Mouse (Mus musculus) ES-E14 (cell line): Measurements from ENCODE around the gene Ell. TPM values are rescaled to one million over a fixed set of nuclear protein-coding genes. Genes with fewer than 3 reads are reported as not detected.
A peak's percentile ranks its signal among the peaks of the same experiment; 100 is the strongest.

Experiments
- DNase-seq: peaks from one replicate; pipeline ENCODE4 v3.0.0-alpha.2; 2013; ENCODE audit warnings: low read depth, low spot score
- H3K27ac ChIP-seq: 2 replicates; pipeline ENCODE4 v1.5.1; 2012; ENCODE audit warnings: low read depth, mild to moderate bottlenecking, low read length, moderate library complexity, mixed read lengths; ENCODE audit not compliant: poor library complexity, insufficient read depth, severe bottlenecking
- H3K36me3 ChIP-seq: 2 replicates; pipeline ENCODE4 v1.6.1; 2012; ENCODE audit warnings: mild to moderate bottlenecking, low read length, moderate library complexity, mixed read lengths; ENCODE audit not compliant: control insufficient read depth, poor library complexity, insufficient read depth, severe bottlenecking
- H3K4me1 ChIP-seq, 2 experiments: fragments of 150-350 bp in 1 of 2; sonication (generic) in 1 of 2; 2 replicates each; pipeline ENCODE4 v1.6.1; 2012; ENCODE audit warnings: low read length in 2 of 2, mild to moderate bottlenecking in 1 of 2, mixed read lengths in 1 of 2; ENCODE audit not compliant: control insufficient read depth in 2 of 2, insufficient read depth in 2 of 2, poor library complexity in 1 of 2
- H3K4me3 ChIP-seq, 2 experiments: fragments of 150-350 bp in 1 of 2; sonication (generic) in 1 of 2; 2 replicates each; pipeline ENCODE4 v1.5.1; 2012; ENCODE audit warnings: low read length in 2 of 2, low read depth in 1 of 2, mild to moderate bottlenecking in 1 of 2, mixed read lengths in 1 of 2; ENCODE audit not compliant: insufficient read depth in 1 of 2, poor library complexity in 1 of 2, severe bottlenecking in 1 of 2
- H3K9ac ChIP-seq: 2 replicates; pipeline ENCODE4 v1.6.1; 2012; ENCODE audit warnings: low read depth, mild to moderate bottlenecking, low read length, mixed read lengths; ENCODE audit not compliant: poor library complexity, insufficient read depth, severe bottlenecking
- H3K9me3 ChIP-seq: fragments of 150-350 bp; sonication (generic); 2 replicates; pipeline ENCODE4 v1.6.1; 2012; ENCODE audit warnings: low read depth, mild to moderate bottlenecking, low read length; ENCODE audit not compliant: control insufficient read depth, insufficient read depth
- CHD2 ChIP-seq: IDR thresholded peaks from 2 replicates; pipeline ENCODE4 v1.6.1; 2014; ENCODE audit warnings: mild to moderate bottlenecking, low read depth, low read length, inconsistent platforms
- HCFC1 ChIP-seq: IDR thresholded peaks from 2 replicates; pipeline ENCODE4 v1.6.1; 2012; ENCODE audit warnings: low read length, inconsistent platforms, borderline replicate concordance; ENCODE audit not compliant: insufficient read depth
- MAFK ChIP-seq: IDR thresholded peaks from 2 replicates; pipeline ENCODE4 v1.6.1; 2014; ENCODE audit warnings: mild to moderate bottlenecking, low read depth, low read length, inconsistent platforms; ENCODE audit not compliant: insufficient read depth
- ZC3H11A ChIP-seq: IDR thresholded peaks from 2 replicates; pipeline ENCODE4 v1.6.1; 2012; ENCODE audit warnings: low read depth, mild to moderate bottlenecking, inconsistent platforms, low read length, borderline replicate concordance
- ZNF384 ChIP-seq: IDR thresholded peaks from 2 replicates; pipeline ENCODE4 v1.6.1; 2012; ENCODE audit warnings: low read depth, low read length, inconsistent platforms
- in situ Hi-C, 2 experiments: fragments of 600-800 bp; cut with MboI; formaldehyde crosslinking; loops; one replicate each; pipeline ENCODE4 v1.15.1; 2025; ENCODE audit warnings: low sequenced_read_pairs in 2 of 2, inconsistent platforms in 1 of 2; ENCODE audit not compliant: unreplicated experiment in 2 of 2
- total RNA-seq: library from RNA; depleted of rRNA; stranded (reverse); fragments of 300-350 nt; gene quantifications from 2 replicates; pipeline ENCODE4 v1.2.3, GENCODE M21; 2012

Ell gene
- total RNA-seq, 1 experiment, result 15.8 TPM

GRCm38 (mm10) chr8:70600473-70601270 lies 61.4 kb downstream of the Ell start:
- in situ Hi-C loops, result no loop called here
- no peak overlapping the region for H3K9ac ChIP-seq
- no peak for DNase-seq

DNA sequence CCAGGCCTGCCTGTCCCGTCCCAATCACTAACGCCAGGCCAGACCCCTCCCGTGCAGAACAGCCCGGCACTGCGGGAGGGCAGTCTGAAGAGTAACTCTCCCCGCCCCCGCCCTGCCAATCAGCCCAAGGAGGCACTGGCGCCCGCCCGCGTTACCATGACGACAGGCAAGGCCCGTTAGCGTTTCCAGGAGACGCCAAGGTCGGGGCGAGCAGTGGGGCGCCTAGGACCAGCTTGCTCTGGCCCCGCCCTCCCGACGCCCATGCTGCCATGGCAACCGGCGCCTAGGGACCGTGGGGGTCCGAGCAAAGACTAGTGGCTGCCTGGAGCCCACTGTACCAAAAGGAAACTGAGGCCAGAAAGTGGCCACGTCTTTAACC lies 62.0 kb downstream of the Ell start:
- H3K4me3 ChIP-seq, result no peak overlapping the region
- H3K9me3 ChIP-seq, result no peaks in the 10 kb centered on the region
- peaks cover 37% of the 10 kb centered on the region for H3K36me3 ChIP-seq
- no peak overlapping the region for H3K27ac ChIP-seq
- H3K9ac ChIP-seq, result no peak overlapping the region
- H3K4me1 ChIP-seq, result peaks cover 0 to 39% of the 10 kb centered on the region in 2 experiments; a peak in 2 of 4 replicates
- DNase-seq, result no peak
- TF ChIP-seq HCFC1 (no peak), ZNF384 (no peak), CHD2 (no peak), ZC3H11A (no peak), MAFK (no peak)
- in situ Hi-C loops, result no loop called here

More at GRCm38 (mm10) chr8:70600473-70601270, 61.4 kb downstream of the Ell start:
- H3K4me1 ChIP-seq, result peaks cover 0 to 44% of the 10 kb centered on the region in 2 experiments; a peak in 2 of 4 replicates
- peaks cover 43% of the 10 kb centered on the region for H3K36me3 ChIP-seq
- no peak overlapping the region for H3K27ac ChIP-seq
- no peak overlapping the region for H3K4me3 ChIP-seq
- no peaks in the 10 kb centered on the region for H3K9me3 ChIP-seq
- TF ChIP-seq ZNF384, result no peak
- TF ChIP-seq CHD2, result no peak
- TF ChIP-seq ZC3H11A, result no peak
- no peak for TF ChIP-seq HCFC1
- no peak for TF ChIP-seq MAFK

- DNase-seq, result no peak
- H3K36me3 ChIP-seq, result peaks cover 28% of the 10 kb centered on the region
- peak overlapping the region; percentile 28; the same call in 1 of the 2 replicates for H3K9ac ChIP-seq
- H3K4me1 ChIP-seq, result peaks cover 0 to 43% of the 10 kb centered on the region in 2 experiments; a peak in 2 of 4 replicates
- in situ Hi-C loops, result no loop called here
- peak overlapping the region; percentile 47; the same call in 1 of the 2 replicates for H3K27ac ChIP-seq
- no peak overlapping the region for H3K4me3 ChIP-seq
- no peak for TF ChIP-seq HCFC1
- TF ChIP-seq ZC3H11A, result no peak
- no peaks in the 10 kb centered on the region for H3K9me3 ChIP-seq
Observed at GRCm38 (mm10) chr8:70602139-70602811, 63.0 kb downstream of the Ell start.

DNA sequence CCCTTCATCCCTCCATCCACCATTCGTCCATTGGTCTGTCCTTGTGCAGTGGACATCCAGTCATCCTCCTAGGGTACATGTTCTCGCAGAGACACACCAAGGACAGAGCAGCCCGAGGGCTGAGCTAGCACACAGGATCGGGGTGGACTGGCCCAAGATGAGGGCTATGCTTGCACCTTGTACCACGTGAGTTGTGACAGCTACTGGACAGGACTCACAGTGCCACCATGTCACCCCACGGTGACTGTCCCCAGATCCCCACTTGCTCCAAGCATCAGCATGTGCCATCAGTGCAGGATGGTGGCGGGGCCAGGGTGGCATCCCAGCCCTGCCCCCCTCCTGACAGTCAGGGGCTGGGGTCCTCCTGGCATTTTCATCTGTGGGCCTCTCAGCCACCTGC lies 65.3 kb downstream of the Ell start:
- no peak overlapping the region for H3K9ac ChIP-seq

More for the DNA sequence above, 65.3 kb downstream of the Ell start:
- H3K9me3 ChIP-seq, result no peaks in the 10 kb centered on the region
- H3K4me1 ChIP-seq, result peaks cover 0 to 39% of the 10 kb centered on the region in 2 experiments; a peak in 2 of 4 replicates
- no peak for DNase-seq
- H3K36me3 ChIP-seq, result peaks cover 11% of the 10 kb centered on the region
- in situ Hi-C loops, result no loop called here
- no peak overlapping the region for H3K4me3 ChIP-seq
- no peak overlapping the region for H3K27ac ChIP-seq
- no peak for TF ChIP-seq ZNF384
- TF ChIP-seq HCFC1, result no peak
- TF ChIP-seq MAFK, result no peak
- TF ChIP-seq ZC3H11A, result no peak
- no peak for TF ChIP-seq CHD2
